Mouse (Mus musculus) embryonic facial prominence, embryonic 14.5 days (tissue): ENCODE data around the gene Fam83e. TPM values are rescaled to one million over a fixed set of nuclear protein-coding genes. Genes with fewer than 3 reads are reported as not detected.

Experiments used
- ATAC-seq: fragments of 200-750 bp; cut with Nextera tagmentation; 2 replicates; pipeline ENCODE4 v1.8.0; 2017; ENCODE audit warnings: low read depth, moderate number of reproducible peaks, moderate TSS enrichment
- DNase-seq: peaks from one replicate; pipeline ENCODE4 v3.0.0-alpha.2; 2015; ENCODE audit warnings: low spot score
- H3K27ac ChIP-seq: fragments of 300-500 bp; sonication (generic); replicated peaks from 2 replicates; pipeline ENCODE4 v1.5.1; 2014; ENCODE audit warnings: low read depth, mild to moderate bottlenecking, low read length, moderate library complexity
- H3K27me3 ChIP-seq: fragments of 300-500 bp; sonication (generic); replicated peaks from 2 replicates; pipeline ENCODE4 v1.6.1; 2014; ENCODE audit warnings: low read length; ENCODE audit not compliant: control insufficient read depth, insufficient read depth
- H3K36me3 ChIP-seq: fragments of 300-500 bp; sonication (generic); 2 replicates; pipeline ENCODE4 v1.6.1; 2014; ENCODE audit warnings: low read length, mixed read lengths; ENCODE audit not compliant: control insufficient read depth, insufficient read depth
- H3K4me1 ChIP-seq: fragments of 300-500 bp; sonication (generic); 2 replicates; pipeline ENCODE4 v1.6.1; 2014; ENCODE audit warnings: antibody characterized with exemption, low read length; ENCODE audit not compliant: control insufficient read depth, insufficient read depth
- H3K4me2 ChIP-seq: fragments of 300-500 bp; sonication (generic); 2 replicates; pipeline ENCODE4 v1.6.1; 2014; ENCODE audit warnings: low read depth, mild to moderate bottlenecking, low read length, moderate library complexity, mixed read lengths
- H3K4me3 ChIP-seq: fragments of 300-500 bp; sonication (generic); 2 replicates; pipeline ENCODE4 v1.5.1; 2014; ENCODE audit warnings: low read depth, mild to moderate bottlenecking, low read length
- H3K9ac ChIP-seq: fragments of 300-500 bp; sonication (generic); 2 replicates; pipeline ENCODE4 v1.6.1; 2014; ENCODE audit warnings: low read depth, mild to moderate bottlenecking, low read length, moderate library complexity, mixed read lengths
- H3K9me3 ChIP-seq: fragments of 300-500 bp; sonication (generic); 2 replicates; pipeline ENCODE4 v1.6.1; 2016; ENCODE audit warnings: low read length; ENCODE audit not compliant: control insufficient read depth
- whole genome bisulfite sequencing: fragments of 180-500 bp; shearing (Covaris S2); extraction: QIAGEN DNeasy Blood & Tissue Kit; methylation state at CpG from one replicate; pipeline ENCODE4 v1.1.7; 2014; 5-methylcytosine and 5-hydroxymethylcytosine counted together
- polyA plus RNA-seq: library from polyadenylated mRNA; unstranded; fragments of >200 nt; fragmentation: Nextera tagmentation; extraction: Ambion mirVana; gene quantifications from 2 replicates; pipeline ENCODE4 v1.2.1, GENCODE M21; 2014

Gene Fam83e
- polyA plus RNA-seq, 1 experiment from 2014 or later = 0.36 TPM

DNA sequence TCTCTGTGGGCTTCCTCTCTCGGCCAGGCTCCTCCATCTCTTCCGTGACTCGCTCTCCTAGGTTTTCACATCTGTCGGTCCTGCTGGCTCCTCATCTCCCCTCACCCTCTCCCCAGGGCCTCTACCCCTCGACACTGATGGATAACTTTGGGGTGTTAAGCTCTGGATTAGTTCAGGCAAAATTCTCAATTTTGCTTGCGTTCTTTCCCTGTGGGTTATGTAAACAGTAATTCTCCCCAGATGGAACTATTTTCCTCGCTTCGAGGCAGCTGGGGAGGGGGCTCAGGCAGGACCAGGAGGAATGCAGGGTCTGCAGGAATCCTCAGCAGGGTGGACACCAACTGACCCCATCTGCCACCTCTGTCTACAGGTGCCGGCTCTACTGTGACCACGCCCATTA is 35.2 kb upstream of the Fam83e start:
- Histone ChIP-seq H3K9me3 (no peaks in the 10 kb centered on the region), H3K9ac (peak overlapping the region; percentile 42; the same call in 1 of the 2 replicates)

DNA sequence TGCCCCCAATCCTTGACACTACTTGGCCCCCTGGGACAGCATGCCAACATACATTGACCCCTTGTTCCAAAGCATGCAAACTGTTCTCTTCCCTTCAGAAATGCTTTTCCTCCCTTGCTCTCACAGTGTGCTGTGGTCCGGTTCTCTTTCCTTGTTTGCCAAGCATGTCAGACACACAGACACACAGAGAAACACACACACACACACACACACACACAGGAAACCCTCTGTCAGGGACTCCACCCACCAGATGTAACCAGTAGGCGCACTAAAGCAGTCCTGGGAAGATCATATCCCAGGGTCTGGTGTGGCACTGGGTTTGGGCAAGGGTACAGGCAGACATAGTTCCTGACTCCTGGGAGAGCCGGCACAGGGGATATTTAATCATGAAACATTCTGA is 34.2 kb upstream of the Fam83e start:
- Histone ChIP-seq H3K9me3 (no peaks in the 10 kb centered on the region), H3K9ac (peak overlapping the region; percentile 30; the same call in 1 of the 2 replicates), H3K36me3 (no peaks in the 10 kb centered on the region), H3K4me1 (peaks cover 28% of the 10 kb centered on the region), H3K27ac (no peak overlapping the region), H3K27me3 (no peaks in the 10 kb centered on the region), H3K4me2 (no peak overlapping the region), H3K4me3 (no peak overlapping the region)
- 59% methylated on average over 3 of the region's 3 CpGs for WGBS
- DNase-seq (no peak), ATAC-seq (no peak)

More for the DNA sequence above, 35.2 kb upstream of the Fam83e start:
- H3K4me3 ChIP-seq = peak overlapping the region; percentile 15; the same call in 1 of the 2 replicates
- H3K4me1 ChIP-seq = peaks cover 28% of the 10 kb centered on the region
- 21% methylated on average over 10 of the region's 10 CpGs for WGBS
- no peaks in the 10 kb centered on the region for H3K27me3 ChIP-seq
- H3K4me2 ChIP-seq = peak overlapping the region; percentile 32
- no peaks in the 10 kb centered on the region for H3K36me3 ChIP-seq
- peak overlapping the region; percentile 58; the same call in 1 of the 2 replicates for H3K27ac ChIP-seq
- DNase-seq (peak; percentile 52), ATAC-seq (no peak)

DNA sequence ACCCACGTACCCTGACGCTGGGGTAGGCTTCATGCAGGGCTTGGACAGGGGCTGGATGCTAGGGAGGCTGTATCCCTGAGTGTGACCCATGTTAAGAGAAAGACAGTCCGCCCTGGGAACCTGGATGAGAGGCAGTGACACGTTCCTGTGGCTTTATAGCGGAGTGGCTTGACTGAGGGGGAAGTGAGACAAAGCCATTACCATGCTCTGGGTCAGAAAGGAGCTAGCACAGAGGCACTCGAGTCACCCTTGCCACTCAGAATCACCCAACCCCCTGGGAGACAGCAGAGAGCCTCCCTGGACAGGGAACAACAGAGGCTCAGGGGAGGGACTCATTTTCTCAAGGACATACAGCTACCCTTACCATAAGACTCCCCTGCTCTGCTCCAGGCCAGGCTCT is 31.9 kb upstream of the Fam83e start:
- 61% methylated on average over 6 of the region's 6 CpGs for WGBS
- Histone ChIP-seq H3K4me3 (no peak overlapping the region), H3K9me3 (no peaks in the 10 kb centered on the region), H3K36me3 (no peaks in the 10 kb centered on the region), H3K4me1 (peaks cover 22% of the 10 kb centered on the region), H3K4me2 (no peak overlapping the region), H3K27me3 (no peaks in the 10 kb centered on the region), H3K9ac (peak overlapping the region; percentile 15; the same call in 1 of the 2 replicates), H3K27ac (no peak overlapping the region)
- DNase-seq (no peak), ATAC-seq (no peak)

DNA sequence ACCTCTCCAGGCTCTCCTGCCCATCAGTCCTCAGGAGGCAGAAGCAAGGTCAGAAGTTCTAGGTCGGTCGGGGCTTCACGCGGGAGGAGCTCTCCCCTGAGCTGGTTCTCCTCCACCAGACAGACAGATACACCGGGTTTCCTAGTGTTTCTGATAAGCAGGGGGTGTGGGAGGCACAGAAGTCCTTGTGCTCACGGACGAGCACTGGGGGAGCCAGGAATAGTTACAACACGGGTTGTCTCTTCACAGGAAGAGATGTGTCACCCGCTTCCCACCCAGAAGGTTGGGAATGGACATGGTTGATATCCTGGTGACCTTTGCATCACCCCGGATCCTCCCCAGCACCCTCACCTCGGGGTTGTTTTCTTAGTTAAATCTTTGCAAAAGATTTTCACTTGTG is 31.2 kb upstream of the Fam83e start:
- WGBS = 65% methylated on average over 11 of the region's 11 CpGs

DNA sequence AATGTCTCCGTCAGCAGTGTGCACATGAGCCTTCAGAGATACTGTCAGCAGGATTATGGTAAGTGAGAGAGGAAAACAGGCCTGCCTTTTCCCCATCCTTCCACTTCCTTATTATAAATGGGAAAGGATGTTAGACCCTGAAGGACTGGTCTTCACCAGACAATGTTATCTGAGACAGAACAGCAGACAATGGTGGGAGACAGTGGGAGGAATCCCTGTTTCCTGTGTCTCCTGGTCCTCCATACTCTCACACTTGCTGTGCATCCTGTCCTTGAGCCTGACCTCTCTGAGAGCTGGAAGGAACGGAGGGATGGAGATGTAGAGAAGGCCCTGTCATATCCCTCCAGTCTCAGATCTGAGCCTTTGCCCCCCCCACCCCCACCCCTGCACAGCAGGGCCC is 28.6 kb upstream of the Fam83e start:
- WGBS = 71% methylated on average over 2 of the region's 2 CpGs
- Histone ChIP-seq H3K27ac (no peak overlapping the region), H3K36me3 (no peaks in the 10 kb centered on the region), H3K4me2 (no peak overlapping the region), H3K4me3 (no peak overlapping the region), H3K9me3 (no peaks in the 10 kb centered on the region), H3K4me1 (0 out of 2 replicates have a peak, but pooled peaks cover 7% of the 10 kb centered on the region), H3K27me3 (no peaks in the 10 kb centered on the region), H3K9ac (no peak overlapping the region)
- ATAC-seq (no peak), DNase-seq (no peak)

More for the DNA sequence above, 31.2 kb upstream of the Fam83e start:
- no peak overlapping the region for H3K9ac ChIP-seq
- no peaks in the 10 kb centered on the region for H3K9me3 ChIP-seq
- H3K4me1 ChIP-seq = peaks cover 28% of the 10 kb centered on the region
- no peak overlapping the region for H3K4me2 ChIP-seq
- no peak for DNase-seq
- ATAC-seq = no peak
- no peaks in the 10 kb centered on the region for H3K27me3 ChIP-seq
- H3K4me3 ChIP-seq = no peak overlapping the region
- no peak overlapping the region for H3K27ac ChIP-seq
- no peaks in the 10 kb centered on the region for H3K36me3 ChIP-seq

DNA sequence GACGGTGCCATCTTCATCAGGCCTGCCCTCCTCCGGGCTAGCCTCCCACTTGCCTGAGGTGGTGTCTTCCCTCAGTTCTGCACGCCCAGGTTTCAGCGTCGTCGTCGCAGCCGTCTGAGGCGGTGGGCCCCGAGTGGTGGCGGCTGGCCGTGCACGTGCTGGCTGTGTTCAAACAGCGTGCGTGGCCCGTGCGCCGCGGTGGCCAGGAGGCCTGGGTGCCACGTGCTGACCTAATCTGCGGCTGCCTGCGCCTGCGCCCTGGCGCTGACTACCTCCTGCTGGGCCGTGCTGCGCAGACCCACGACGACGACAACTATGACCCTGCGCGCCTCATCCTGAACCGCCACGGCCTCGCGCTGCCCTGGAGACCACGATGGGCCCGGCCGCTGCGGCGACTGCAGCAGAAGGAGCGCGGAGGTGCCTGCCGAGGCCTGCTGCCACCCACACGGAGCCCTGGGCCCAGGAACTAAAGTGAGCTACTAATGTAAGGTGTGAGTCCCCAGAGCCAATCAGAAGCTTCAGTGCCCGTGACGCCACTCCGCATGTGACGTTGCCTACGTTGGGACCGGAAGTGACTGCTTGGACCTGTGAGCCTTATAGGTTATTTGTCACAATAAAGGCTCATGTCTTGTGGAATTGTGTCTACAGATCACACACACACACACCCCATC is 27.0 kb upstream of the Fam83e start, which contains the start of gene Sec1:
Sec1 (minus strand) TSS at position 482 of the 671 bp plus-strand sequence.
- 91% methylated on average over 50 of the region's 50 CpGs for WGBS
- H3K27ac ChIP-seq = peak within 1 kb of the TSS; percentile 17; the same call in 1 of the 2 replicates
- no peak within 1 kb of the TSS for H3K4me2 ChIP-seq
- no peak within 1 kb of the TSS for H3K9ac ChIP-seq
- H3K4me3 ChIP-seq = no peak within 1 kb of the TSS
- ATAC-seq (no peak), DNase-seq (no peak)
- no peaks in the 10 kb centered on the region for H3K9me3 ChIP-seq
- H3K4me1 ChIP-seq = 0 out of 2 replicates have a peak, but pooled peaks cover 7% of the 10 kb centered on the region
- H3K27me3 ChIP-seq = peaks cover 9% of the 10 kb centered on the region
- H3K36me3 ChIP-seq = no peaks in the 10 kb centered on the region

DNA sequence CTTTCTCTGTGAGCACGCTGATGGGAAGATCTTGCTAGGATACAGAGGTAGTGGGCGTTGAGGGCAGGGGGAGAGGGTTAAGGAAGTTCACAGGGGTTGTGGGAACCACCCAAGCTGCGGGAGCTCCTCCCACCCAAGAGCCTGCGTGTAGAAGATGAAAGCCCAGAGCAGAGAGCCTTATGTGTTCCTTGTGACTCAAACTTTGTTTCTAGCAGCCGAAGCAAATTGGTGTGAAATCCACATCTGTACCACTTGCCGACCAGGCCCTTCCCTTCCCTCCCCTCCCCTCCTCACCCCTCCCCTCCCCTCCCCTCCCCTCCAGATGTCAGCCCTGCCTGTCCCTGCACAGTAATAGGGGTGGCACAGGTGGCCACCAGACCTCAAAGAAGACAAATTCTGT is 25.9 kb upstream of the Fam83e start:
- no peak overlapping the region for H3K4me2 ChIP-seq
- H3K9me3 ChIP-seq = no peaks in the 10 kb centered on the region
- 18% methylated on average over 6 of the region's 6 CpGs for WGBS
- peaks cover 19% of the 10 kb centered on the region for H3K27me3 ChIP-seq
- 0 out of 2 replicates have a peak, but pooled peaks cover 13% of the 10 kb centered on the region for H3K4me1 ChIP-seq
- H3K4me3 ChIP-seq = no peak overlapping the region
- peak overlapping the region; percentile 17; the same call in 1 of the 2 replicates for H3K27ac ChIP-seq
- DNase-seq = peak; percentile 82
- no peaks in the 10 kb centered on the region for H3K36me3 ChIP-seq
- peak; percentile 31 for ATAC-seq
- H3K9ac ChIP-seq = no peak overlapping the region

DNA sequence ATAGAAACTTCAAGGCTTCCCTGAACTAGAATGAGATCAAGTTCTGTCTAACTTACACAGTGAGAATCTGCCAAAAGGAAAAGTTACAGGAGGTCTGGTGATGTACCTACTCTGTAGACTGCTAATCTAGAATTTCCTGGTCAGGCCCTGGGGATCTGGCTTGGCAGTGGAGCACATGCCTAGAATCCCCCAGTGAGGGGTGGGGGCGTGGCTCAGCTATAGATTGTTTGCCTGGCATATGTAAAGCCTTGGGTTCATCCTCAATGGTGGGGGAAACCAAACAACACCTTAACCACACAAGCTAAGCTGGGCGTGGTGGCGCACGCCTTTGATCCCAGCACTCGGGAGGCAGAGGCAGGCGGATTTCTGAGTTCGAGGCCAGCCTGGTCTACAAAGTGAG is 23.1 kb upstream of the Fam83e start:
- ATAC-seq (no peak), DNase-seq (no peak)
- Histone ChIP-seq H3K4me1 (0 out of 2 replicates have a peak, but pooled peaks cover 22% of the 10 kb centered on the region), H3K9me3 (no peaks in the 10 kb centered on the region), H3K4me2 (no peak overlapping the region), H3K4me3 (no peak overlapping the region), H3K27ac (no peak overlapping the region), H3K9ac (no peak overlapping the region), H3K36me3 (no peaks in the 10 kb centered on the region), H3K27me3 (peaks cover 24% of the 10 kb centered on the region)
- 86% methylated on average over 6 of the region's 7 CpGs for WGBS
